Mouse (Mus musculus): ENCODE data around the gene Dnmt3a. TPM values are rescaled to one million over a fixed set of nuclear protein-coding genes. Genes with fewer than 3 reads are reported as not detected.

The Dnmt3a gene
- 117 and 119 TPM in 2 replicates for polyA plus RNA-seq (2016; fragmentation: Nextera tagmentation; extraction: Ambion mirVana)

DNA sequence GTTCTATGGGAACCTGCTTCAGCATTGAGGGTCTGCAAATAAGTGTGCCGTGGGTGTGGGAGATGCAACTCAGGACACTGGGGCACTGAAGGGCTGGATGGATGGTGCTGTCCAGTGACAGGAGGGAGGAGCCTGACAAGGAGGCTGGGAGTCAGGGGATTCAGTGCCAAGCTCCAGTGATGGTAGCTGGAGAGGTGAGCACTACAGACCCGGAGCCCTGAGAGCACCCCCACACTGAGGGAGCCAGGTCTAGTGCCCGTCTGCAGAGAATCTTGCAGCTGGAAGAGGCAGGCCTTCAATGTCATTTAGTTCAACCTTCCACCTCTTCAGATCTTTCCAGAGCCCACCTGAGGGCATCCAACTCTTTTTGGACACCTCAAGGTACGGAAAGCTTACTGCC lies at the start of gene Dnmt3a:
Gene Dnmt3a, plus strand, starts transcription at position 156 of the 400 bp plus-strand sequence.
- DNase-seq (ENCODE audit: extremely low spot score, low spot score): no peak
- Histone ChIP-seq H3K9me3 (no peaks in the 10 kb centered on the region), H3K27me3 (ENCODE audit: poor library complexity, severe bottlenecking) (peaks cover 79% of the 10 kb centered on the region), H3K4me3 (peak within 1 kb of the TSS; percentile 82), H3K36me3 (replicated peaks) (no peaks in the 10 kb centered on the region), H3K4me1 (peaks cover 44% of the 10 kb centered on the region), H3K27ac (peak within 1 kb of the TSS; percentile 92)
- 22% methylated on average over 4 of the region's 4 CpGs for WGBS

DNA sequence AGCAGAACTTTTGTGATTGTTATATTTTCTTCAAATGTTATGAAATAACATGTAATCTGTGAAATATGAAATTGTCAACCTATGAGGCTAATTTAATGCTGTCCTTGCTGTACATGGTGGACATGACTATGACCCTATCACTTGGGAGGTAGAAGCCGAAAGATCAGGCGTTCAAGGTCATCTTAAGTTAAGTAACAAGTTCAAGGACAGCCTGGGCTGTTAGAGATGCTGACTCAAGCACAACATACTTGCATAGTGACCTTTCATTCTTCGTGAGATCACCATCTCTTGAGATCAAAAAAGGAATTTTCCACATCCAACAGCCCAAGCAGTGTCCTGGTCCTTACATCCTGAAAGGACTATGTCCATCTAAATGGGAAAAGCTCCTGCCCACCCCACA lies 49.6 kb upstream of the Dnmt3a start:
- H3K4me3 ChIP-seq: no peak overlapping the region
- peaks cover 15% of the 10 kb centered on the region for H3K36me3 ChIP-seq (replicated peaks)
- no peaks in the 10 kb centered on the region for H3K4me1 ChIP-seq
- 89% methylated on average over 3 of the region's 3 CpGs for WGBS
- DNase-seq (ENCODE audit: extremely low spot score, low spot score): no peak
- no peak overlapping the region for H3K27ac ChIP-seq
- no peaks in the 10 kb centered on the region for H3K9me3 ChIP-seq
- no peaks in the 10 kb centered on the region for H3K27me3 ChIP-seq (ENCODE audit: poor library complexity, severe bottlenecking)

- H3K9me3 ChIP-seq: no peaks in the 10 kb centered on the region
- DNase-seq (ENCODE audit: extremely low spot score, low spot score): no peak
- no peak overlapping the region for H3K27ac ChIP-seq
- 86% methylated on average over 3 of the region's 3 CpGs for WGBS
- no peaks in the 10 kb centered on the region for H3K27me3 ChIP-seq (ENCODE audit: poor library complexity, severe bottlenecking)
- H3K4me1 ChIP-seq: no peaks in the 10 kb centered on the region
- H3K4me3 ChIP-seq: no peak overlapping the region
- peaks cover 9% of the 10 kb centered on the region; the same call in 1 of the 2 replicates for H3K36me3 ChIP-seq (replicated peaks)
Observed at GRCm38 (mm10) chr12:3758127-3758526, 47.7 kb upstream of the Dnmt3a start.

DNA sequence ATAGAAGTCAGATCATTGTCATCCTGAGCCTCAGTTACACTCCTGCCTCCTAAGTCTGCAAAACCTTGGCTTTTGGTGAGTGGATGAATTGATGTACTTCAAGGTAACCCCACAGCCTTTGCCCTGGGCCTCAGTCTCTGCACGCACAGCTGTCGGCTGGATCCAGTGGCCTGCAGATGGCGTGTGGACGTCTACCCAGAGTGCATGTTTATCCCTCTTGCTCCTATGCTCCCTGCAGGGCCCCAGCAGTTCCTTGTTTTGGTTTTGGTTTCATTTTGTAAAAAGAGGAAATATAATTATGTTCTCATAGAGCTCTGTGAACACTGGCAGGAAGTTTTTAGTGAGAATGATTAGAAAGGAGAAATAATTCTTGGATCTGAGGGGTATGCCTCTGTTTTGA lies 46.4 kb upstream of the Dnmt3a start:
- Histone ChIP-seq H3K4me3 (no peak overlapping the region), H3K9me3 (no peaks in the 10 kb centered on the region), H3K36me3 (replicated peaks) (no peaks in the 10 kb centered on the region), H3K27me3 (ENCODE audit: poor library complexity, severe bottlenecking) (no peaks in the 10 kb centered on the region), H3K27ac (no peak overlapping the region), H3K4me1 (no peaks in the 10 kb centered on the region)
- WGBS: 72% methylated on average over 4 of the region's 4 CpGs
- DNase-seq (ENCODE audit: extremely low spot score, low spot score): no peak

GRCm38 (mm10) chr12:3760876-3761590 lies 44.8 kb upstream of the Dnmt3a start:
- DNase-seq (ENCODE audit: extremely low spot score, low spot score): no peak
- Histone ChIP-seq H3K36me3 (replicated peaks) (no peaks in the 10 kb centered on the region), H3K4me1 (no peaks in the 10 kb centered on the region), H3K27me3 (ENCODE audit: poor library complexity, severe bottlenecking) (no peaks in the 10 kb centered on the region), H3K4me3 (no peak overlapping the region), H3K9me3 (no peaks in the 10 kb centered on the region), H3K27ac (no peak overlapping the region)
- whole genome bisulfite sequencing: 86% methylated on average over 4 of the region's 4 CpGs

GRCm38 (mm10) chr12:3761591-3762295 lies 44.1 kb upstream of the Dnmt3a start:
- DNase-seq (ENCODE audit: extremely low spot score, low spot score): no peak
- WGBS: 83% methylated on average over 6 of the region's 6 CpGs
- no peaks in the 10 kb centered on the region for H3K9me3 ChIP-seq

DNA sequence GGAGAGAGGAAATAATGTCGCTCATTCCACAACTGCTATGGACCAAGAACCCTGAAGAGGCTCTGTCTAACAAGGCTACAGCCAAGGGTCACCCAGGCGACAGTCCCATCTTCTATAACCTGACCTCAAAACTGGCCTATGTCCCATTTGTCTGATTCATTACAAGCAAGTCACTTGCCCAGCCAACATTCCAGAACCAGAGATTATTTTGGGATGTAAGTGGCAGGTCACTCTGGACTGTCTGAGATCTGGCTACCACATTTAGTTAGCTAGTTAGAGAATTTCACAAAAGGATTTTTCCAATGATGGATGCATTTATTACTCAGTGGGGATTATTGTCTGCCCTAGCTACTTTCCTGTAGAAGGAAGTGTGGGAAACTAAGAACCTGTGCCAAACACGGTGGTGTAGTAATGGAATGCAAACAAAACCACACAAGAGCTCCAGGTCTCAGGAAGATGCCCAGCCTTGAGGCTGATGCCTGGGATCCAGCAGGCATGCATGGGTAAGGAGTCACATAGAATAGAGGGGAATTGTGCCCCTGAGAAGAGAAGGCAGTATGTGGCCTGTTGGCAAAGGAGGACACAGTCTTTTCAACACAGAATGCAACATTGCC lies 41.5 kb upstream of the Dnmt3a start:
- WGBS: 88% methylated on average over 3 of the region's 3 CpGs
- H3K4me1 ChIP-seq: 0 out of 2 replicates have a peak, but pooled peaks cover 5% of the 10 kb centered on the region
- no peaks in the 10 kb centered on the region for H3K9me3 ChIP-seq
- no peaks in the 10 kb centered on the region for H3K36me3 ChIP-seq (replicated peaks)
- DNase-seq (ENCODE audit: extremely low spot score, low spot score): no peak
- H3K27me3 ChIP-seq (ENCODE audit: poor library complexity, severe bottlenecking): no peaks in the 10 kb centered on the region
- no peak overlapping the region for H3K4me3 ChIP-seq
- no peak overlapping the region for H3K27ac ChIP-seq

More at GRCm38 (mm10) chr12:3761591-3762295, 44.1 kb upstream of the Dnmt3a start:
- no peaks in the 10 kb centered on the region for H3K27me3 ChIP-seq (ENCODE audit: poor library complexity, severe bottlenecking)
- no peaks in the 10 kb centered on the region for H3K4me1 ChIP-seq
- H3K4me3 ChIP-seq: no peak overlapping the region
- no peak overlapping the region for H3K27ac ChIP-seq
- no peaks in the 10 kb centered on the region for H3K36me3 ChIP-seq (replicated peaks)

DNA sequence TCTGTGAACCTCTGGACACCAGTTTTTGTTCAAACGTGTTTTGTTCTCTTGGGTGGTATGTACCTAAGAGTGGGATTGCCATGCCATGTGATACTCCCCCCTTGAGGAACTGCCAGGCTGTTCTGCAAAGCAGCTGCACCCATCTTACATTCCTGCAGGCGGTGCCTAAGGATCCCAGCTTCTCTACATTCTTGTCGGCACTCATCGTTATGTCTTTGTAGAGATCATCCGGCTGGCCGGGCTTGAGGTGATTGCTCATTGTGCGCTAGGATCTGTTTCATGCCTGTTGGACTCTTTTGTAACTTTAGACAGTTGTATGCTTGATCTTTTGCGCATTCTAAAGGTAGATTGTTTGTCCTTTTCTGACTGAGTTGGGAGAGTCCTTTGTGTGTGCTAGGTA lies 38.4 kb upstream of the Dnmt3a start:
- Histone ChIP-seq H3K36me3 (replicated peaks) (no peaks in the 10 kb centered on the region), H3K27ac (no peak overlapping the region), H3K9me3 (no peaks in the 10 kb centered on the region), H3K4me1 (0 out of 2 replicates have a peak, but pooled peaks cover 5% of the 10 kb centered on the region), H3K27me3 (ENCODE audit: poor library complexity, severe bottlenecking) (no peaks in the 10 kb centered on the region), H3K4me3 (no peak overlapping the region)
- DNase-seq (ENCODE audit: extremely low spot score, low spot score): no peak
- WGBS: 71% methylated on average over 8 of the region's 8 CpGs

DNA sequence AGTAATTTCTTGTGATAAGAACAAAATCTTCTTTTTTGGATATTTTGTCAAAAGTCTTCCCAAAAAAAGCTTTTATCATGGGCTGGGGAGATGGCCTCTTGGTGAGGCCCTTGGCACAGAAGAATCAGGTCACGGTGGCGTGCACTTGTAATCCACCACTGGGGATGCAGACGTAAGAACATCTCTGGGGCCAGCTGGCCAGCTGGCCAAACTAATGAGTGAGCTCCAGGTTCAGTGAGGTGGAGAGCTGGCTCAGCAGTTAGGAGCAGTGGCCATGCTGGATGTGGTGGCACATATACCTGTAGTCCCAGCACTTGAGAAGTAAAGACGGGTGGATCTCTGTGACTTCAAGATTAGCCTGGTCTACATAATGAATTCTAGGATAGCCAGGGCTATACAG lies 37.4 kb upstream of the Dnmt3a start:
- 90% methylated on average over 4 of the region's 4 CpGs for WGBS
- Histone ChIP-seq H3K27me3 (ENCODE audit: poor library complexity, severe bottlenecking) (no peaks in the 10 kb centered on the region), H3K36me3 (replicated peaks) (peaks cover 9% of the 10 kb centered on the region), H3K4me3 (no peak overlapping the region), H3K27ac (no peak overlapping the region), H3K4me1 (0 out of 2 replicates have a peak, but pooled peaks cover 5% of the 10 kb centered on the region), H3K9me3 (no peaks in the 10 kb centered on the region)
- DNase-seq (ENCODE audit: extremely low spot score, low spot score): no peak

DNA sequence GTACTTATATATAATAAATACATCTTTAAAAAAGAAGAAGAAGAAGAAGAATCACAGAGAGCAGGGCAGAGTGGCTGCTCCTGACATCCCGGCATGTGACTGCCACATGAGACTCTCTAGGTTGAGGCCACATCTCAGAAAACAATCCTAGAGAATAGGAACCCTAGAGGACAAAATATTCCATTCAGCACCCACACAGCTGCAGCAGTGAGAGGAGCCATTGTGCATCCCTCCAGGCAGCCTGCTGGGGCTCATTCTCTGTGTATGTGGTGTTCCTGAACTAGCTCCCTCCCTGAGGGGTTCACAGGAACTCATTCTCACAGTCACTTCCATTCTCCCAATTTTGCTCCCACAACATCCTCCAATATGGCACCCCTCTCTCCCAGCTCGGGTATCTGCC lies 35.3 kb upstream of the Dnmt3a start:
- peaks cover 13% of the 10 kb centered on the region for H3K36me3 ChIP-seq (replicated peaks)
- no peak overlapping the region for H3K27ac ChIP-seq
- no peak for DNase-seq (ENCODE audit: extremely low spot score, low spot score)
- H3K9me3 ChIP-seq: no peaks in the 10 kb centered on the region
- H3K4me3 ChIP-seq: no peak overlapping the region
- H3K4me1 ChIP-seq: 0 out of 2 replicates have a peak, but pooled peaks cover 5% of the 10 kb centered on the region
- H3K27me3 ChIP-seq (ENCODE audit: poor library complexity, severe bottlenecking): no peaks in the 10 kb centered on the region
- WGBS: 83% methylated on average over 2 of the region's 2 CpGs

DNA sequence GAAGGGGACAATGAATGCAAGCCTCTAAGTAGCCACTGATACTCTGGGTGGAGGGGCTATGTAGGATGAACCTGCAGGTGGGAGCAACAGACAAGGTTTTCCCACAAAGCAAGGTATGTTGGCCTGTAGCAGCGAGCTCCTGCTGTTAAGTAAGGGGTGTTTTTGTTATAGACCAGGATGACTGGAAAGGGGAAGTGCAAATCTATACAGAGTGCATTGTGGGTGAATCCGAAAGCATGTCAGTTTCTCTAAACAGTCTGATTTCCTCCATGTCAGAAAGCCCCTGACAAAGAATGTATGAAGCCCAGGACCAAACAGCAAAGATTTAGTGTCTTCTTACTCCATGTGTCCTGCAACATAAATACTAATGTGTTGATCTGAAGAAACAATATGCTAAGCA lies 34.7 kb upstream of the Dnmt3a start:
- WGBS: 88% methylated on average over 2 of the region's 2 CpGs
- no peak overlapping the region for H3K4me3 ChIP-seq
- H3K36me3 ChIP-seq (replicated peaks): peaks cover 17% of the 10 kb centered on the region
- H3K9me3 ChIP-seq: no peaks in the 10 kb centered on the region
- 0 out of 2 replicates have a peak, but pooled peaks cover 5% of the 10 kb centered on the region for H3K4me1 ChIP-seq
- H3K27ac ChIP-seq: no peak overlapping the region
- DNase-seq (ENCODE audit: extremely low spot score, low spot score): no peak
- H3K27me3 ChIP-seq (ENCODE audit: poor library complexity, severe bottlenecking): no peaks in the 10 kb centered on the region

DNA sequence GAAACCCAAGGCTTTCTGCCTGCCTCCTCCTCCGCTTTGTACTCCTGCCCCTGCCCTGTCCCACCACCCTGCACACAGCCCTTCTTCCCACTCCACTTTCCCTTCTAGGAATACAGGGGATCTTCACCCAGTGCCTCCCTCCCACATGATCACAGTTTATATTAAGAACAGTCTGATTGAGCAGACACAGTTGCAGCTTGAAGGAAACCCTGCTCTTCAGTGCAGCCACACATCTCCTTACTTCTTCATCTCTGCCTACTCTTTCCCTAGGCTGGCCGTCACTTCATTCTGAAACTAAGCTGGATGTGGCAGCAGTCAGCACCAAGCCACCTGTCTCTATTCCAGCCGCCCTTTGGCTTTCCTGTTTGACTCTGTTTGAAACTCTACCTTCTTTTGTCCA lies 32.2 kb upstream of the Dnmt3a start:
- Histone ChIP-seq H3K27me3 (ENCODE audit: poor library complexity, severe bottlenecking) (no peaks in the 10 kb centered on the region), H3K9me3 (no peaks in the 10 kb centered on the region), H3K4me1 (no peaks in the 10 kb centered on the region), H3K4me3 (no peak overlapping the region), H3K36me3 (replicated peaks) (peaks cover 20% of the 10 kb centered on the region), H3K27ac (no peak overlapping the region)
- WGBS: 84% methylated on average over 3 of the region's 3 CpGs
- no peak for DNase-seq (ENCODE audit: extremely low spot score, low spot score)

GRCm38 (mm10) chr12:3776015-3776414 lies 29.8 kb upstream of the Dnmt3a start:
- no peaks in the 10 kb centered on the region for H3K9me3 ChIP-seq
- H3K27me3 ChIP-seq (ENCODE audit: poor library complexity, severe bottlenecking): no peaks in the 10 kb centered on the region
- no peak overlapping the region for H3K27ac ChIP-seq
- H3K36me3 ChIP-seq (replicated peaks): peaks cover 20% of the 10 kb centered on the region
- H3K4me1 ChIP-seq: peaks cover 19% of the 10 kb centered on the region
- DNase-seq (ENCODE audit: extremely low spot score, low spot score): no peak
- no peak overlapping the region for H3K4me3 ChIP-seq
- WGBS: 92% methylated on average over 2 of the region's 2 CpGs
